Mouse (Mus musculus) neural tube, embryonic 14.5 days (tissue): ENCODE results near the gene Ablim2. TPM values are rescaled to one million over a fixed set of nuclear protein-coding genes. Genes with fewer than 3 reads are reported as not detected.

Experiments used
- ATAC-seq: fragments of 200-750 bp; cut with Nextera tagmentation; 2 replicates; pipeline ENCODE4 v1.8.0; 2017; ENCODE audit warnings: low read depth, mild to moderate bottlenecking, moderate TSS enrichment, moderate library complexity
- H3K27ac ChIP-seq: fragments of 300-500 bp; sonication (generic); 2 replicates; pipeline ENCODE4 v1.5.1; 2014; ENCODE audit warnings: low read depth, mild to moderate bottlenecking, control low read depth, low read length, moderate library complexity, mixed read lengths
- H3K27me3 ChIP-seq: fragments of 300-500 bp; sonication (generic); 2 replicates; pipeline ENCODE4 v1.6.1; 2014; ENCODE audit warnings: low read length; ENCODE audit not compliant: control insufficient read depth, insufficient read depth
- H3K36me3 ChIP-seq: fragments of 300-500 bp; sonication (generic); 2 replicates; pipeline ENCODE4 v1.6.1; 2014; ENCODE audit warnings: low read length, mixed read lengths; ENCODE audit not compliant: control insufficient read depth, insufficient read depth
- H3K4me1 ChIP-seq: fragments of 300-500 bp; sonication (generic); 2 replicates; pipeline ENCODE4 v1.6.1; 2014; ENCODE audit warnings: low read length; ENCODE audit not compliant: control insufficient read depth, insufficient read depth
- H3K4me2 ChIP-seq: fragments of 300-500 bp; sonication (generic); 2 replicates; pipeline ENCODE4 v1.6.1; 2014; ENCODE audit warnings: mild to moderate bottlenecking, low read depth, low read length, control low read depth
- H3K4me3 ChIP-seq: fragments of 300-500 bp; sonication (generic); 2 replicates; pipeline ENCODE4 v1.5.1; 2014; ENCODE audit warnings: low read depth, low read length, control low read depth, mixed read lengths
- H3K9ac ChIP-seq: fragments of 300-500 bp; sonication (generic); replicated peaks from 2 replicates; pipeline ENCODE4 v1.6.1; 2014; ENCODE audit warnings: low read depth, mild to moderate bottlenecking, control low read depth, low read length, mixed read lengths
- H3K9me3 ChIP-seq: fragments of 300-500 bp; sonication (generic); 2 replicates; pipeline ENCODE4 v1.6.1; 2016; ENCODE audit warnings: low read length; ENCODE audit not compliant: control insufficient read depth
- WGBS: fragments of 180-500 bp; shearing (Covaris S2); extraction: QIAGEN DNeasy Blood & Tissue Kit; methylation state at CpG from one replicate; pipeline ENCODE4 v1.1.7; 2014; 5-methylcytosine and 5-hydroxymethylcytosine counted together
- polyA plus RNA-seq: library from polyadenylated mRNA; unstranded; fragments of >200 nt; fragmentation: Nextera tagmentation; extraction: Ambion mirVana; gene quantifications from 2 replicates; pipeline ENCODE4 v1.2.1, GENCODE M21; 2014

Gene Ablim2
- polyA plus RNA-seq, 1 experiment from 2014 or later, result 26.1 TPM

GRCm38 (mm10) chr5:35730552-35730951 lies 27.1 kb upstream of the Ablim2 start:
- no peaks in the 10 kb centered on the region for H3K9me3 ChIP-seq
- H3K27ac ChIP-seq, result no peak overlapping the region
- H3K36me3 ChIP-seq, result no peaks in the 10 kb centered on the region
- no peaks in the 10 kb centered on the region for H3K4me1 ChIP-seq
- H3K4me3 ChIP-seq, result no peak overlapping the region
- ATAC-seq, result no peak
- H3K9ac ChIP-seq, result no peak overlapping the region
- H3K27me3 ChIP-seq, result no peaks in the 10 kb centered on the region
- H3K4me2 ChIP-seq, result no peak overlapping the region
- 92% methylated on average over 1 of the region's 1 CpGs for WGBS

- H3K27ac ChIP-seq, result no peak overlapping the region
- no peak overlapping the region for H3K4me2 ChIP-seq
- 94% methylated on average over 4 of the region's 4 CpGs for WGBS
- no peaks in the 10 kb centered on the region for H3K27me3 ChIP-seq
- no peaks in the 10 kb centered on the region for H3K4me1 ChIP-seq
- no peak overlapping the region for H3K4me3 ChIP-seq
- H3K9me3 ChIP-seq, result no peaks in the 10 kb centered on the region
- no peak overlapping the region for H3K9ac ChIP-seq
- ATAC-seq, result no peak
- no peaks in the 10 kb centered on the region for H3K36me3 ChIP-seq
Observed at GRCm38 (mm10) chr5:35731006-35731405, 26.7 kb upstream of the Ablim2 start.

DNA sequence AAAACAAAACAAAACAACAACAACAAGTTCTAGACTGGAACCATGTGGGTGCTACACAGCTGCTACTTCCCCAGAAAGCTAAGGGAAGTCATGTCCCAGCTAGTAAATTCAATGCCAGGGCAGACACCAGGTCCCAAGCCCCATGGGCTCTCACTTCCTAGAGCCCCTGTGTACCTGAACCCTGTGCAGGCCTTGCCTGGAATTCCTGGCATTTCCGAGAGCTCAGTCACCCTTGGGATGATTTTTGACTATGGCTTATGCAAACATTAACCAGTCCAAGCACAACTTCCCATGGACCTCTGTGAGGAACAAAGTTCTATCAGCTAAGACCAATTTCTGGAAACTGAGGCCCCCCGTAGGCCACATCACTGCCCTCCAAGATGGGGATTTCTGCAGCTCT lies 24.2 kb upstream of the Ablim2 start:
- no peak overlapping the region for H3K4me3 ChIP-seq
- no peaks in the 10 kb centered on the region for H3K36me3 ChIP-seq
- no peak overlapping the region for H3K27ac ChIP-seq
- no peaks in the 10 kb centered on the region for H3K4me1 ChIP-seq
- no peak for ATAC-seq
- no peaks in the 10 kb centered on the region for H3K9me3 ChIP-seq
- no peak overlapping the region for H3K9ac ChIP-seq
- no peak overlapping the region for H3K4me2 ChIP-seq
- no peaks in the 10 kb centered on the region for H3K27me3 ChIP-seq
- WGBS, result 88% methylated on average over 2 of the region's 2 CpGs

GRCm38 (mm10) chr5:35737231-35737901 lies 20.3 kb upstream of the Ablim2 start:
- no peak overlapping the region for H3K27ac ChIP-seq
- no peak overlapping the region for H3K4me2 ChIP-seq
- H3K36me3 ChIP-seq, result no peaks in the 10 kb centered on the region
- WGBS, result 72% methylated on average over 20 of the region's 20 CpGs
- H3K9ac ChIP-seq, result no peak overlapping the region
- no peaks in the 10 kb centered on the region for H3K9me3 ChIP-seq
- H3K4me3 ChIP-seq, result no peak overlapping the region
- H3K4me1 ChIP-seq, result no peaks in the 10 kb centered on the region
- H3K27me3 ChIP-seq, result no peaks in the 10 kb centered on the region; the same call in 1 of the 2 replicates
- no peak for ATAC-seq

- H3K4me2 ChIP-seq, result no peak overlapping the region
- no peak overlapping the region for H3K4me3 ChIP-seq
- no peaks in the 10 kb centered on the region for H3K36me3 ChIP-seq
- H3K9ac ChIP-seq, result no peak overlapping the region
- 81% methylated on average over 2 of the region's 2 CpGs for WGBS
- H3K4me1 ChIP-seq, result no peaks in the 10 kb centered on the region
- H3K27me3 ChIP-seq, result no peaks in the 10 kb centered on the region; the same call in 1 of the 2 replicates
- ATAC-seq, result no peak
- no peak overlapping the region for H3K27ac ChIP-seq
- H3K9me3 ChIP-seq, result no peaks in the 10 kb centered on the region
Observed at GRCm38 (mm10) chr5:35739005-35739404, 18.7 kb upstream of the Ablim2 start.

- H3K27me3 ChIP-seq, result no peaks in the 10 kb centered on the region; the same call in 1 of the 2 replicates
- no peak for ATAC-seq
- 28% methylated on average over 10 of the region's 10 CpGs for whole genome bisulfite sequencing
Observed at GRCm38 (mm10) chr5:35739536-35740278, 18.0 kb upstream of the Ablim2 start, which contains the start of gene Sh3tc1. Gene Sh3tc1, minus strand, starts transcription at chr5:35739987.

DNA sequence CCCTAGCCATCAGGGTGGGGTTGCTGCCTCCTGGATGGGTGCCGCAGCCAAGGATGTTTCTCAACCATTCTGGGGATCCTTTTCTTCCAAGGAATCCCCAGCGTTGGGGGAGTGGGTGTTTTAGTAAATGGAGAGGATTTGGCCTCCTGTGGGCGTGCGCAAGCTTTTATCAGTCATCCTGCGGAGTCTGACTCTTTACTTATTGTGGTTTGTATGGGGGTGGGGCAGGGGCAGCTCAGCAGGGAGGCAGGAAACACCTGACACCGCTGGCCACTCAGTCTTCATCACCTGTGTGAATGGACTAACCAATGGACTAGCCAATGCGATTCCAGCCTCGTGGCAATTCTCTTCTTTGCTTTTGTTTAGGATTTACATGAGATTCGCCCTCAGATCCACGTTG lies 17.0 kb upstream of the Ablim2 start:
- 10% methylated on average over 10 of the region's 10 CpGs for WGBS
- Histone ChIP-seq H3K36me3 (no peaks in the 10 kb centered on the region), H3K9me3 (no peaks in the 10 kb centered on the region), H3K4me3 (no peak overlapping the region), H3K9ac (no peak overlapping the region), H3K4me2 (no peak overlapping the region), H3K4me1 (no peaks in the 10 kb centered on the region), H3K27me3 (no peaks in the 10 kb centered on the region; the same call in 1 of the 2 replicates), H3K27ac (no peak overlapping the region)
- no peak for ATAC-seq

More at GRCm38 (mm10) chr5:35739536-35740278, 18.0 kb upstream of the Ablim2 start, which contains the start of gene Sh3tc1:
- Histone ChIP-seq H3K4me2 (no peak within 1 kb of the TSS), H3K4me3 (no peak within 1 kb of the TSS), H3K36me3 (no peaks in the 10 kb centered on the region), H3K9me3 (no peaks in the 10 kb centered on the region), H3K4me1 (no peaks in the 10 kb centered on the region), H3K9ac (no peak within 1 kb of the TSS), H3K27ac (no peak within 1 kb of the TSS)

DNA sequence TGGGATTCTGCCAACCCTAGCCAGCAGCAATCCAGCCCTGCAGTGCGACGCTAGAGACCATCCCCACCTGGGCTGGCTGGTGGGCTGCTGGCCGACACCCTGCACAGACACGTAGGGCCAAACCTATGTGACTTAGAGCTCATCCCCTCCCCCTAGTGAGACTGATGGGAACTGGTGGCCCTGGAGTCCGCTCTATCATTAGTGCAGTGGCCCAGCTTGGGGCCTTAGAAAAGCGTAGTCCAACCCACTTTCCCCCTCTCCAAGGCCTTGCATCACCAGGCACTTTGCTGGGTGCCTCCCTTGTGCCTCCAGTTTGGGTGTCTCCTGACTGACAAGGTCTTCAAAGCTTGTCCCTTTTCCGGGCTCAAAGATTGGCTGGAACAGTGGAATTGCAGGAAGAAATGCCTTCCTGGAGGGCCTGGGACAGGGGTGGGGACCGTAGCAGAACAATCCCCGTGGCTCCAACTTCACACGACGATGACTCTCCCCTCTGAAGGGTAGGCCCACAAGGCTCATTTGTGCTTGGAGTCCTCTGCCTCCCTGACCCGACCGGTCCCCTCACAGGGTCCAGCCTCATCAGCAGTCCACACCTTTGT lies 16.4 kb upstream of the Ablim2 start:
- Histone ChIP-seq H3K9me3 (no peaks in the 10 kb centered on the region), H3K27ac (no peak overlapping the region), H3K27me3 (no peaks in the 10 kb centered on the region; the same call in 1 of the 2 replicates), H3K4me3 (no peak overlapping the region), H3K36me3 (no peaks in the 10 kb centered on the region), H3K9ac (no peak overlapping the region), H3K4me2 (no peak overlapping the region), H3K4me1 (no peaks in the 10 kb centered on the region)
- no peak for ATAC-seq
- WGBS, result 51% methylated on average over 13 of the region's 13 CpGs
